Mouse (Mus musculus) CH12.LX (cell line): ENCODE data around the gene Klhdc10. TPM values are rescaled to one million over a fixed set of nuclear protein-coding genes. Genes with fewer than 3 reads are reported as not detected.

Source experiments
- DNase-seq: peaks from one replicate; pipeline ENCODE4 v3.0.0-alpha.2; 2013; ENCODE audit errors: extremely low read depth
- H3K27ac ChIP-seq: 2 replicates; pipeline ENCODE4 v1.5.1; 2012; ENCODE audit warnings: low read depth, mild to moderate bottlenecking, control low read depth, moderate library complexity; ENCODE audit not compliant: insufficient read depth
- H3K27me3 ChIP-seq: replicated peaks from 2 replicates; pipeline ENCODE3; 2012; ENCODE audit warnings: inconsistent platforms
- H3K36me3 ChIP-seq, 2 experiments: replicated peaks in 1 of 2; 2 replicates each; pipeline versions ENCODE3 to v1.6.1; 2012; ENCODE audit warnings: inconsistent platforms in 1 of 2, low read length in 1 of 2, mild to moderate bottlenecking in 1 of 2, mixed read lengths in 1 of 2, moderate library complexity in 1 of 2; ENCODE audit not compliant: control insufficient read depth in 1 of 2, insufficient read depth in 1 of 2
- H3K4me1 ChIP-seq, 2 experiments: 2 replicates each; pipeline ENCODE4 v1.6.1; 2012; ENCODE audit warnings: inconsistent platforms in 1 of 2, moderate library complexity in 1 of 2; ENCODE audit not compliant: insufficient read depth in 2 of 2, control insufficient read depth in 1 of 2
- H3K4me2 ChIP-seq: 2 replicates; pipeline ENCODE4 v1.6.1; 2012; ENCODE audit warnings: low read depth, mild to moderate bottlenecking, control low read depth; ENCODE audit not compliant: poor library complexity, insufficient read depth, severe bottlenecking
- H3K4me3 ChIP-seq, 3 experiments: fragments of 150-350 bp in 1 of 3; sonication (generic) in 1 of 3; replicated peaks in 1 of 3; 2 replicates each; pipeline versions ENCODE3 to v1.5.1; 2011 to 2012; ENCODE audit warnings: low read depth in 2 of 3, low read length in 2 of 3, mild to moderate bottlenecking in 2 of 3, moderate library complexity in 2 of 3, control low read depth in 1 of 3, improper control_type of control experiment in 1 of 3, inconsistent platforms in 1 of 3, mixed read lengths in 1 of 3; ENCODE audit not compliant: poor library complexity in 1 of 3
- H3K79me2 ChIP-seq: replicated peaks from 2 replicates; pipeline ENCODE4 v1.6.1; 2012; ENCODE audit warnings: mild to moderate bottlenecking, moderate library complexity; ENCODE audit not compliant: control insufficient read depth, poor library complexity, insufficient read depth, severe bottlenecking; ENCODE audit errors: extremely low read depth
- H3K9ac ChIP-seq: 2 replicates; pipeline ENCODE4 v1.6.1; 2012; ENCODE audit warnings: low read depth, mild to moderate bottlenecking, control low read depth, moderate library complexity; ENCODE audit not compliant: insufficient read depth
- H3K9me3 ChIP-seq: replicated peaks from 2 replicates; pipeline ENCODE3; 2012; ENCODE audit warnings: low read length, inconsistent platforms, mixed read lengths
- CHD2 ChIP-seq: IDR thresholded peaks from 2 replicates; pipeline ENCODE4 v1.6.1; 2011; ENCODE audit warnings: low read length, improper control_type of control experiment
- CTCF ChIP-seq, 2 experiments: IDR thresholded peaks in 1 of 2; conservative IDR thresholded peaks in 1 of 2; 2 replicates each; pipeline ENCODE4 v1.5.1; 2011 to 2012; ENCODE audit warnings: low read depth in 2 of 2, low read length in 2 of 2, improper control_type of control experiment in 1 of 2, inconsistent platforms in 1 of 2, mild to moderate bottlenecking in 1 of 2, moderate library complexity in 1 of 2
- E2F4 ChIP-seq: IDR thresholded peaks from 2 replicates; pipeline ENCODE4 v1.6.1; 2011; ENCODE audit warnings: low read depth, low read length, improper control_type of control experiment; ENCODE audit not compliant: insufficient replicate concordance
- IRF4 ChIP-seq: IDR thresholded peaks from 2 replicates; pipeline ENCODE4 v1.6.1; 2014; ENCODE audit warnings: low read depth, mild to moderate bottlenecking, inconsistent platforms, low read length, improper control_type of control experiment
- JUN ChIP-seq: IDR thresholded peaks from 2 replicates; pipeline ENCODE4 v1.6.1; 2011; ENCODE audit warnings: low read depth, mild to moderate bottlenecking, low read length, improper control_type of control experiment, moderate library complexity; ENCODE audit not compliant: insufficient read depth
- JUND ChIP-seq: conservative IDR thresholded peaks from 2 replicates; pipeline ENCODE4 v1.6.1; 2011; ENCODE audit warnings: low read depth, low read length, improper control_type of control experiment
- MAFK ChIP-seq: IDR thresholded peaks from 2 replicates; pipeline ENCODE4 v1.6.1; 2011; ENCODE audit warnings: low read length, improper control_type of control experiment; ENCODE audit not compliant: insufficient replicate concordance
- MAX ChIP-seq: IDR thresholded peaks from 2 replicates; pipeline ENCODE4 v1.6.1; 2011; ENCODE audit warnings: low read length, improper control_type of control experiment
- PAX5 ChIP-seq: IDR thresholded peaks from 2 replicates; pipeline ENCODE4 v1.6.1; 2012; ENCODE audit warnings: low read length, inconsistent platforms, mixed read lengths
- SMC3 ChIP-seq: IDR thresholded peaks from 2 replicates; pipeline ENCODE4 v1.6.1; 2011; ENCODE audit warnings: low read depth, low read length, improper control_type of control experiment
- TBP ChIP-seq: conservative IDR thresholded peaks from 2 replicates; pipeline ENCODE4 v1.6.1; 2011; ENCODE audit warnings: low read depth, low read length, improper control_type of control experiment
- TCF12 ChIP-seq: IDR thresholded peaks from 2 replicates; pipeline ENCODE4 v1.6.1; 2014; ENCODE audit warnings: low read depth, mild to moderate bottlenecking, inconsistent platforms, low read length, improper control_type of control experiment
- UBTF ChIP-seq: IDR thresholded peaks from 2 replicates; pipeline ENCODE4 v1.6.1; 2012; ENCODE audit warnings: low read depth, mild to moderate bottlenecking, inconsistent platforms, low read length, improper control_type of control experiment, moderate library complexity
- USF2 ChIP-seq: conservative IDR thresholded peaks from 2 replicates; pipeline ENCODE4 v1.6.1; 2011; ENCODE audit warnings: low read depth, low read length, improper control_type of control experiment
- ZC3H11A ChIP-seq: IDR thresholded peaks from 2 replicates; pipeline ENCODE4 v1.6.1; 2012; ENCODE audit warnings: low read depth, mild to moderate bottlenecking, inconsistent platforms, low read length, improper control_type of control experiment
- ZMIZ1 ChIP-seq: IDR thresholded peaks from 2 replicates; pipeline ENCODE4 v1.6.1; 2012; ENCODE audit warnings: low read depth, mild to moderate bottlenecking, inconsistent platforms, low read length, improper control_type of control experiment
- dilution Hi-C: fragments of 300-500 bp; cut with MboI; formaldehyde crosslinking; loops from 2 replicates; pipeline ENCODE4 v1.14.3; 2020; ENCODE audit warnings: low sequenced_read_pairs; ENCODE audit not compliant: extremely low pct_unique_long_range_greater_than_20kb, extremely low pct_ligation_motif_present
- in situ Hi-C: fragments of 300-500 bp; cut with MboI; formaldehyde crosslinking; loops from 3 replicates; pipeline ENCODE4 v1.14.3; 2019; ENCODE audit warnings: low sequenced_read_pairs, low pct_ligation_motif_present, low pct_unique_long_range_greater_than_20kb, mixed read lengths
- polyA plus RNA-seq: library from polyadenylated mRNA; unstranded; fragments of >175 nt; gene quantifications from 2 replicates; pipeline ENCODE4 v1.2.1, GENCODE M21; 2012; ENCODE audit warnings: low read depth; ENCODE audit not compliant: insufficient read length
- total RNA-seq, 2 experiments: library from RNA; depleted of rRNA; stranded (reverse); fragments of 300-350 nt in 1 of 2; fragments of >200 nt in 1 of 2; gene quantifications; 2 replicates each; pipeline ENCODE4 v1.2.3; 2012 to 2014

Klhdc10 gene
- total and polyA plus RNA-seq, 3 experiments = 22.1 to 30.6 (median 29.6) TPM

- Histone ChIP-seq H3K9me3 (no peaks in the 10 kb centered on the region), H3K4me3 (no peak overlapping the region), H3K79me2 (no peaks in the 10 kb centered on the region)
These were observed 57.5 kb downstream of the Klhdc10 start for GRCm38 (mm10) chr6:30459056-30459747.

GRCm38 (mm10) chr6:30459811-30460749 lies 58.4 kb downstream of the Klhdc10 start:
- no peak overlapping the region for H3K27ac ChIP-seq
- no peaks in the 10 kb centered on the region for H3K9me3 ChIP-seq
- peak overlapping the region in 1 of 3 experiments; percentile 27 for H3K4me3 ChIP-seq
- H3K36me3 ChIP-seq = peaks cover 0 to 5% of the 10 kb centered on the region in 2 experiments
- H3K27me3 ChIP-seq = peaks cover 14% of the 10 kb centered on the region
- no peaks in the 10 kb centered on the region for H3K79me2 ChIP-seq
- TF ChIP-seq SMC3 (peak; percentile 36), ZMIZ1 (no peak), TCF12 (no peak), MAX (peak; percentile 24; the same call in 1 of the 2 replicates), CTCF (conservative IDR thresholded peaks at IDR 0.05 in 1 of 2, IDR thresholded peaks at IDR 0.05 in 1 of 2; ENCODE audit: low read depth in 2 of 2, low read length in 2 of 2) (peak in 1 of 2 experiments; percentile 60; a peak in 2 of 4 replicates)
- H3K9ac ChIP-seq = no peak overlapping the region
- H3K4me2 ChIP-seq = no peak overlapping the region
- dilution Hi-C loops (no loop called here), in situ Hi-C loops (no loop called here)
- H3K4me1 ChIP-seq = peaks cover 7 to 13% of the 10 kb centered on the region in 2 experiments
- DNase-seq = peak; percentile 6

More at GRCm38 (mm10) chr6:30459056-30459747, 57.5 kb downstream of the Klhdc10 start:
- Histone ChIP-seq H3K36me3 (peaks cover 0 to 10% of the 10 kb centered on the region in 2 experiments), H3K27ac (no peak overlapping the region), H3K4me2 (no peak overlapping the region), H3K9ac (no peak overlapping the region), H3K4me1 (peaks cover 7 to 13% of the 10 kb centered on the region in 2 experiments), H3K27me3 (peaks cover 5% of the 10 kb centered on the region)
- in situ Hi-C loops (no loop called here), dilution Hi-C loops (no loop called here)
- TF ChIP-seq TBP = no peak
- no peak for TF ChIP-seq IRF4
- no peak for TF ChIP-seq MAFK
- TF ChIP-seq UBTF = no peak
- no peak for TF ChIP-seq USF2
- TF ChIP-seq JUN = no peak
- no peak for TF ChIP-seq E2F4
- TF ChIP-seq ZC3H11A = no peak
- TF ChIP-seq JUND = no peak
- TF ChIP-seq PAX5 = no peak
- no peak for TF ChIP-seq CHD2
- no peak for TF ChIP-seq CTCF (conservative IDR thresholded peaks at IDR 0.05 in 1 of 2, IDR thresholded peaks at IDR 0.05 in 1 of 2; ENCODE audit: low read depth in 2 of 2, low read length in 2 of 2)
- peak; percentile 17 for DNase-seq
